In the genomic region with DNA sequence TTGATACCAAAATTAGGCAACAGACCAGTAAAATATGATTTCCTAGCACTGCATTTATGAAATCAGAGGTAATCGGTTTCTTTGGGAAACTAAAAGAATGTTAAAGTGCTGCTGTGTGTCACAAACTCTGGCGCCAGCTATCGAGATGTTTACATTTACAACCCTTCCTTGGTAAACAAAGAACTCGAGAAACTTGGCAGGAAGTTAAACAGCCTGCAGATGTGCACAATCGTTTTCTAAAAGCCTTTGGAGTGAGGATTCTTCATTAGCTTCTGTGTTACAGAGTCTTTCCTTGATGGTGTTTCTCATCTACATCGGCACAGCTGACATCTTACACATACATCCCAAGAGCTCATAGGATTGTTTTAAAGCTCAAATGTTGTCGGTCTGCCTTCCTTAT, we compare ENCODE assay signal across 14 mouse cellular contexts.
"Had no signal": no experiment of that assay in that cellular context is flagged by ENCODE, and none has a peak within 500 bp of the region (broad histone marks: within the 10 kb centered on the region; RNA-seq: fewer than 3 reads in every experiment).

No protein-coding gene starts in this region.

- H3K27me3 ChIP-seq: limb, embryonic 15.5 days; liver, embryonic 13.5 days; megakaryocyte, embryonic 14.5 days; midbrain, embryonic 15.5 days; neural tube, embryonic 13.5 days had no signal

- H3K27ac ChIP-seq: limb, embryonic 15.5 days; liver, embryonic 13.5 days; macrophage; midbrain, embryonic 15.5 days; neural tube, embryonic 13.5 days had no signal

- H3K4me3 ChIP-seq: limb, embryonic 15.5 days; liver, embryonic 13.5 days; megakaryocyte, embryonic 14.5 days; midbrain, embryonic 15.5 days; neural tube, embryonic 13.5 days had no signal

- H3K4me2 ChIP-seq: limb, embryonic 15.5 days; liver, embryonic 13.5 days; midbrain, embryonic 11.5 days; midbrain, embryonic 15.5 days; neural tube, embryonic 13.5 days had no signal

- ATAC-seq: midbrain, embryonic 15.5 days had no signal

- H3K36me3 ChIP-seq: limb, embryonic 15.5 days; liver, embryonic 13.5 days; midbrain, embryonic 15.5 days; neural tube, embryonic 13.5 days had no signal

- H3K9me3 ChIP-seq: limb, embryonic 15.5 days; liver, embryonic 13.5 days; megakaryocyte, embryonic 14.5 days; midbrain, embryonic 15.5 days; neural tube, embryonic 13.5 days had no signal

- H3K9ac ChIP-seq: limb, embryonic 15.5 days; liver, embryonic 13.5 days; midbrain, embryonic 15.5 days; neural tube, embryonic 13.5 days had no signal

- H3K4me1 ChIP-seq: limb, embryonic 15.5 days; liver, embryonic 13.5 days; megakaryocyte, embryonic 14.5 days; midbrain, embryonic 15.5 days; neural tube, embryonic 13.5 days had no signal

- DNase-seq: kidney, adult 11 months; kidney, adult 9 months; kidney, postnatal 36 days; layer of hippocampus, adult 9-11 months; layer of hippocampus, postnatal 36 days; liver, embryonic 13.5 days; right cerebral cortex, postnatal 14 days; thymus, postnatal 4 days had no signal
